Mouse (Mus musculus) megakaryocyte, adult 5-6 weeks (primary cell): ENCODE data around the gene Lmnb2. TPM values are rescaled to one million over a fixed set of nuclear protein-coding genes. Genes with fewer than 3 reads are reported as not detected.

ENCODE experiments used
- ATAC-seq: 2 replicates; pipeline ENCODE4 v1.8.0; 2016; ENCODE audit warnings: mild to moderate bottlenecking, inconsistent platforms; ENCODE audit not compliant: poor library complexity, severe bottlenecking
- total RNA-seq, 2 experiments: library from RNA; stranded (forward) in 1 of 2; stranded (reverse) in 1 of 2; fragments of 153-499, 151-499 nt in 1 of 2; fragments of 221-1000, 200-1000 nt in 1 of 2; gene quantifications; 2 replicates each; pipeline versions ENCODE4 v1.2.3 to v1.2.4; 2015 to 2017

The Lmnb2 gene
- total RNA-seq (2015) (7.7 and 9.5 TPM in 2 replicates), total RNA-seq (2017) (35.2 and 35.8 TPM in 2 replicates)

DNA sequence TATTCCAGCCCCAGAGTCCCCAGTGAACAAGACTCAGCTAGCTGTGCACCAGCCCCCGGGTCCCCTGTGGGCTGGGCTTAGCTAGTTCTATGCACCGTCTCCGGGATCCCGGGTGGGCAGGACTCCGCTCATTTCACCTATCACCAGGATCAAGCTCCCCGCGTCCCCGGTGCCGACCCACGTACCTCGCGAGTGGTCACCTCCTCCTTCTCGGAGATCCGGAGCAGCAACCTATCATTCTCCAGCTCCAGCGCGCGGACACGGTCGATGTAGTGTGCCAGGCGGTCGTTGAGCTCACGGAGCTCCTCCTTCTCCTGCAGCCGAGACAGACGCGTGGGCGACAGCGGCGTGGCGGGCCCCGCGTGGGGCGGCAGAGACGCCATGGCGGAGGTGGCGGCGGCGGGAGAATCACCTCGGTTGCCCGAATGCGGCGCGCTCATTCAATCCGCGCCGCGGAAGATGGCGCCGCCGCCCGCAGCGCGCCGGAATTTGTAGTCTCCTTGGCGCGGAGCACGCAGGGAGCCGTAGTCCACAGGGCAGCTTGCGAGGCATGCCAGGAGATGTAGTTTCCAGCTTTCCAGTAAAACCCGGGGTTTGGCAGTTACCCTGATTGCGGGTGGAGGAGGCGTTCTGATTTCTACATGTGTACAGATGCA lies at the start of gene Lmnb2:
Gene Lmnb2 (minus strand): TSS at position 467 of the 656 bp plus-strand sequence.
- peak; percentile 64 for ATAC-seq

DNA sequence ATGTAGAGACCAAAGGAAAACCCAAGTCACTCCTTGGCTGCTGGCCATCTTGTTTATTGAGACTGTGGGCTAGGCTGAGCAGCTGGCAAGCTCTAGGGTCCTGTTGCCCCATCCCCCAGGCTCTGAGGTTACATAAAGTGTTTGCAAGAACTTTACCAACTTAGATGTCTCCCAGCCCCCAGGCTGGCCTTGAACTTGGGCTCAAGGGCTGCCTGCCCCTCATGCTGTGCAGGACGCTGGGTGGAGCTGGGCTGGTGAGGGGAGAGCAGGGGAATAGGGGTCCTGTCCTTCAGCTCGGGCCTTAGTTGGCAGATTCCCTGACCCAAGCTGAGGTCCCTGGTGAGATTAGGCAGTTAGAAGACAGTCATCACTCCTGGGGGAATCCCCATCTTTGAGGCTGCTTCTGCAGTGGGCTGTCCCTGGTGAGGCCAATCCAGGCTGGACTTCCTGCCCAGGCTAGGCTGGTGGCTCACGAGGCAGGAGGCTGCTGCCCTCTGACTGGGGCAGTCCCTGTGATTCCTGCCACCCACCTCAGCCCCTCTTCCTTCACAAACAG lies 49.1 kb upstream of the Lmnb2 start:
- ATAC-seq: peak; percentile 10; the same call in 1 of the 2 replicates

DNA sequence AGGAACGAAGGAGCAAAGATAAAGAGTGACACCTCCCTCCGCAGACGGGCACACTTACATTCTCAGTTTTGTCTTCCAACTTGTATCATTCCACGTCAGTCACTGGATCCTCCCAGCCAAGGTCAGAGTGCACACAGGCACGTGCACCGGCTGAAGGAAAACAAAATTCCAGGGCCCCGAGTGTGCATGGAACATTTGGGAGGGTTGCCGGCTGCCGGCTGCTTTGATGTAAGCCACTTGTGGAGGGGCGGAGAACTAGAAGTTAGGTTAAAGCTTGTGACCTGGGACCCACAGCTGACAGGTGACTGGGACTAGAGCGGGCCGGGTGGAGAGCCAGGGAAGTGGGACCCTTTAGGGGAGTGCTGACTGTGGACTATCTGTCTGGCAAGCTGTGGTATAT lies 48.3 kb upstream of the Lmnb2 start:
- no peak for ATAC-seq

DNA sequence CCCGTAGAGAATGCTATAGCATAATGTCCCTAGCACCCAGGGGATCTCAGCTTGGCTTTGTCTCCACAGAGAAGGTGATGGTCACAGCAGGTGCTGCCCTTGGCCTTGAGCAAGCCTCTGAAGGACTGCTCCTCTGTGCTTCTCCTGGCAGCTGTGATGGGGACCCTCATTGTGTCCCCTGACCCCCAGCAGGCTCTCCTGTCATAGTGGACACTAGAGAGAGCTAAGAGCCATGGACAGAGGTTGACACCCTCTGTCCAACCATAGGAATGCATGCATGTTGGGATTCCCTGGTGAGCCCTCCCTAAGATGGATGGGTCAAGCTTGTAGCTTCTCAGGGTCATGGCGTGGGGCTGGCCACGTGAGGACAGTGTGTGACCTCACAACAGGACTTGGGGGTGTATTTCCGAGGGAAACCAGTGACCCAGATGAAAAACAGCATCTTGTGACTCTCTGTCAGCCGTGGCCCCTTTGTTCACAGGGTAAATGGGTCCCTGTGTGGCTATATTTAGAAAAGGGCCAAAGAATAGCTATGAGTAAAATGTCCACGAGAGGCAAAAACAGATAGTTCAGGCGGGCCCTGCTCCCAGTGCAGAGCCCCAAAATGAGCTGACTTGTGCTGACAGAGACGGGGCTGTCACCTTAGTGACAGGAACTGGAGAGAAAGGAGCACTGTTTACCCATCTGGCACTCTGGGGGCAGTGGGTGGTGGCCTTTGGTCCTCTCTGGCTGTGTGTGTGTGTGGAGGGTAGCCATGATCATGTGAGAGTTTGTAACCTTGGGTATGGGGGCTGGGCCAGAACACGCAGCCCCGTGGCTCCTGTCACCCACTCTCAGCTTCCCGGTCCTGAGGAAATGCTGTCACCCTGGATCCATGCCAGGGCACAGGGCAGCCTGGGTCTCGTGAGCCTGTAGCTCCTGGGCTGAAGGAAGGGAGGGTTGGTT lies 45.3 kb upstream of the Lmnb2 start:
- no peak for ATAC-seq

DNA sequence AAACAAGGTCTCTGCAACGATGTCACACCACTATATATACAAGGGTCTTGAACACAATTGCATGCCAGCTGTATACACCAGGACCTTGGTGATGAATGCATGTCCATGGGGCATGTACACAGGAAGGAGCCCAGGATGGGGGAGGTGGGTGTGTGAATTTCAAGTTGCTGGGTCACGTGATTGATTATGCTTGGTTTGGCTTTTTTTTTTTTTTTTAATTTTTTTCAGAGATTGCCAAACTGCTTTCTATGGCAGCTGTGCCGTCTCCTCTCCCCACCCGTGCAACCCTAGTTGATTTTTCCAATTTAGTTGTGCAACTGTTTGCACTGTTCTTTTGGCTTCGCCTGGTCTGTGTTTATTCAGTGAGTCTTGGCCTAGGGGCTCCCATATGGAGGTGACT lies 44.5 kb upstream of the Lmnb2 start:
- ATAC-seq: no peak

DNA sequence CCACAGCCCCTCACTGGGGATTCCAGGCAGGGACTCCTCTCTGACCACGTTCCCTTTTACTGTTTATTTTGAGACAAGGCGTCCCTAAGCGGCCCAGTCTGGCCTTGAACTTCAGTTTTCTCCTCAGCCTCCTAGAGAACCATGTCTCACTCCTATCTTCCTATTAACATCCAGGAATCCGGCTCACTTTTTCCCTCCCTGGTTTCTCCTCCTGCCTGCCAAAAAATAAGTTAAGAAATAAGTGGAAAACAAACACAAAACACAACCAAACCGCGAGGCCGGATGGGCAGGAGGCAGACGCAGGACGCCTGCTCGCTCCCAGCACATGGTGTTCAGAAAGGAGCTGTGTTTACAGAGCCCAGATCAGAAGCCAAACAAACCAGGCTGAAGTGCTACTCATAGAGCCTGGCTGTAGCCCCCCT lies 44.0 kb upstream of the Lmnb2 start:
- no peak for ATAC-seq

DNA sequence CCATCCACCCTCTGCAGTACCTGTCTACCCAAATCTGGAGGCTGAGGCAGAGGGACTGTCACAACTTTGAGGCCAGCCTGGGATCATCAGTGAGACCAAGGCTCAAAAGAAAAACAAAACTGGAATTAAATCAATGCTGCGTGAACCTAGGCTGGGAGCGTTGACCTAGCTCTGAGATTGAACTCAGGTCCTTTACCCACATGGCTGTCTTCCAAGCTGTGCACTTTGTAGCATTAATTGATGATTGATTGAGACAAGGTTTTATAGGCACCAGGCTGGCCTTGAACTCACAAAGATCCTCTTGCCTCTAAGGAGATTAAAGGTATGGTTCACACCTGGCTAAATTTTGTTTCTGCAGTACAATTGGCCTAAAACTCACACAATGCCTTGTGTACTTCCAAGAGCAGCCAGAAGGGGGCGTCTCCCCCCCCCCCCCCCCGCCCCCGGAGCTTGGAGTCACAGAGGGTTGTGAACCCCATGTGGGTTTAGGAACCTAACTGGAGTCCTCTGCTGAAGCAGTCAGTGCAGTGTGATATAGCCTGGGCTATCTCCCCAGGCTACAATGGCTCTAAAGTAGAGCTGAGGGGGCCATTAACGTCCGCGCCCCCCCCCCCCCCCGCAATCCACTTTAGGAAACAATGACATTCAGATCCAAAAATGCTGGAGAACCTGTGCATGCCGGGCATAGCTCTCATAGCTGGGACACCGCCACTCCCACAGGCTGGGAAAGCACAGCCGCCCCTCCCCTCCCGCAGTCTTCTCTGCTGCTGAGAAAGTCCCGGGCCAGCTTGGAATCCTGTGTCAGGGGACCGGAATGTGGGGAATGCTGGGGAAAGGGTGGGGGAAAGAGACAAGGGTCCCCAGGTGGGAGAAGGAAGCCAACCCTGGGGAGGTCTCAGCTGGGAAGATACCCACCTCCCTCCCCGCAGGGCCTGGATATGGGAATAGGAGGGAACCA lies 42.8 kb upstream of the Lmnb2 start:
- no peak for ATAC-seq

DNA sequence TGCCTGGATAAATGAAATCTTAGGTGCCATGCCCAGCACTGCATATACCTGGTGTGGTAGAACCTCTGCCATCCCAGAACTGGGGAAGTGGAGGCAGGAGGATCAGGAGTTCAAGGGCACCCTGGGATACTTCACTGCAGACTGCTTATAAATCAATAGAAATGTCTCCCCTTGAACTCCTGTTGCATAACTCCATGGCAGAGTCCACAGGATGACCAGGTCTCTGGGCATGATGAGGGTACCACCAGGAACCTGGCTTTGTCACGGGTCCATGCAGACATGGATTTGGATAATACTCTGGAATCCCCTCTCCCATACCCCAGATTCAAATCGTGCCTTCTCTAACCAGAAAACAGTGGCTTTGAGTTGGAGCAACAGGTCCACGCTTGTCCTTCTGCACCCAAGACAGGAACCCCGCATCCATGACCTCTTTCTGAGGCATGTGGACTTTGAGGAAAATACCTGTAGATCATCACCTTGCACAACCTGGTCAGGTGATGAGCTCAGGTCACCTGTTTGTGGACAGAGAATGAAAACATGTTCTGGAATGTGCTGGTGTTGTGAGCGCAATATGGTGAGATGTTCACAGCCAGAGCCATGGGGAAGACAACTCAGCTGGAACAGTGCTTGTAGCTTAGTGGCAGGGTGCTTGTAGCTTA lies 41.1 kb upstream of the Lmnb2 start:
- ATAC-seq: no peak

DNA sequence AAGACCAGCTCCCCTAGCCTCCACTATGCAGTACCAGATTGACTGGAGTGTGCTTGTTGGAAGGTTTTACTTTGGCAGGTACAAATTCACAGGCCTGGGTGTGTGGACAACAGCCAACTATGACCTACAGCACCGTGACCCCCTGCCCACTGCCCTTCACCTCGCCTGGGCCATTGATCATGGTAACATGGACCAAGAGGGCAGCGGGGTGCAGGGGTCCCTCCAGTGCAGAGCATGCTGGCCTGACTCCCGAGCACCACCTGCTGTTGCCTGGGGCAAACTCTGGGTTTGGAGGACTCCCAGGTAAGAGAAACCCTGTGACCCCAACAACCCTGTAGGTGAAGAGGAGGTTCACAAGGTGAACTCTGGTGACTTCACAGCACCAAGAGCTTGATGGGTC lies 39.7 kb upstream of the Lmnb2 start:
- ATAC-seq: no peak

DNA sequence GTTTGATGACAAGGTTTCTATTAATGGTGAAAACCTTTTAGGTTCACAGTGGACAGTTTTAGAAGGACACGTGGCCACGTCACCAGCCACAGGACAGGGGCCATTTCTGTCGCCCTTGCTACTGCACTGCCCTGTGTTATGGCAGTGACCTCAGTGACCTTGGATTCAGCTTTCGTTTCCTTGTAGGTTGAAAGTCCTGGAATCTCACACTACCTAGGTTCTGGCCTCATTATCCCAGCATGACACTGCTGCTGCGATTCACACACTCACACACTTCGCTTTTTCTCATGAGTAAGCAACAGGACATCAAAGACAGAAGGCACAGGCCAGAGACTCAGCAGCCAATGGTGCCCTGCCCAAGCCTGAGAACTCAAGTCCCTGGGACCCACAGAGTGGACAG lies 38.9 kb upstream of the Lmnb2 start:
- ATAC-seq: no peak

DNA sequence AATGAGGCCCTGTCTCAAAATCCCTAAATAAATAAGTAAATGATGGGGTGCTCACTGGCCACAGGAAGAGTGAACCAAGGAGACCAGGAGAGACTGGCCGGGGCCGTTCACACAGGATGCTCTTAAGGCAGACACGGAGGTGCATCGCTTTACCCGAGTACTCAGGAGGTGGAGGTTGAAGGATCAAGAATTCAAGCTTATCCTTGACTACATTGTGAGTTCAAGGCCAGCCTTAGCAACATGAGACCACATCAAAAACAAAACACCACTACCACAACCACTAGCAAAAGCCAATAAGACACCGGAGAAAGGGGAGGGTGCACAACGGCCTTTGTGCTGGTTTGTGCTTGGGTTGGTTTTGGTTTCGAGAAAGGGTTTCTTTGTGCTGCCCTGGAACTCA lies 38.3 kb upstream of the Lmnb2 start:
- ATAC-seq: no peak

DNA sequence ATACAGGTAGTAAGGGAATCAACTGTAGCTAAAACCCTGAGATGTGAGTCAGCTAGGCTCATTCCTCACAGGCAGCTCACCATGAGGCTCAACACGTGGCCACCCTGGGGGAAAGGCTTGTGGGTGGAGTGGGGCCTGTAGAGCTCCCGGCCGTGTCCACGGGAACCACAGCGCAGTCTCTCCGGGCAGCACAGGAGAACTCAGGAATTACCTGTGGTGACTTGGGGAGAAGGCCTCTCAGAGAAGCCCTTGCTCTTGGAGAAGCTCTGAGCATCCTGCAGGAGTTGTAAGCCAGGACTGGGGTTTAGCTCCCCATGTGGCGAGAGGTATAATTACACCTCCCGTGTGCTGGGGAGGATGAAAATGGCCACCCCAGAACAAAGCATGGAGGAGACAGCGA lies 37.5 kb upstream of the Lmnb2 start:
- peak; percentile 94 for ATAC-seq

DNA sequence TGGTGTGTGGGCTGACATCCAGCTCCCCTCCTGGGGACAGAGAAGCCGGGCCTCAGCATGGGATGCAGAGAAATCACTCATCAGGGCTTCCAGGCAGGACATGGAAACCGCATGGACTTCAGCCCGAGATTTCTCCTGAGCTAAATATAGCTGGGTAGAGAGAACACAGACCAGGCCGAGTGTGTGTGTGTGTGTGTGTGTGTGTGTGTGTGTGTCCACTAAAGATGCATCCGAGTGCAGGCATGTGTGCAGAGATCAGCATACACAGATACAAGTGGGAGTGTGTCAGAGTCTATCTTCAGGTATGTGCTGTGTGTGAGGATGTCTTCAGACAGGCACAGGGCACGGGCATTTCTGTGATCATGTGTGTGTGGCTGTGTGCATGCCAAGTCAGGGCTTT lies 36.8 kb upstream of the Lmnb2 start:
- no peak for ATAC-seq

DNA sequence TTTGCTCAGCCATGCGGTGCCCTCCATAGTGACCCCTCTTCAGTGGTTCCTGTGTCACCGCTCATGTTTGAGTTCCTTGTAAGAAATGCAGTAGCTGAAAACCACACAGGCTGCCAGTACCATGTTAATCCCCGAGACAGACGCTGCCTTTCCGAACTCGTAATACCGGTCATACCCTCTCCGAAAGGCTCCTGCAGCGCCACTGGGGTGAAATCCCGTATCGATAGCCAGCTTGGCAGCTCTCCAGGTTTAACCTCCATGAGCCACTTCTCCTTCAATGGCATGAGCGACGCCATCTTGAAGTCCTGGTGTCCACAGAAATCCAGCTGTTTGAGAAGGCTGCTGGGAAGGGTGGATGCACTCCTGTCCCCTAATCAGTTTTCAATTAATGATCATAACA lies 36.4 kb upstream of the Lmnb2 start:
- no peak for ATAC-seq

DNA sequence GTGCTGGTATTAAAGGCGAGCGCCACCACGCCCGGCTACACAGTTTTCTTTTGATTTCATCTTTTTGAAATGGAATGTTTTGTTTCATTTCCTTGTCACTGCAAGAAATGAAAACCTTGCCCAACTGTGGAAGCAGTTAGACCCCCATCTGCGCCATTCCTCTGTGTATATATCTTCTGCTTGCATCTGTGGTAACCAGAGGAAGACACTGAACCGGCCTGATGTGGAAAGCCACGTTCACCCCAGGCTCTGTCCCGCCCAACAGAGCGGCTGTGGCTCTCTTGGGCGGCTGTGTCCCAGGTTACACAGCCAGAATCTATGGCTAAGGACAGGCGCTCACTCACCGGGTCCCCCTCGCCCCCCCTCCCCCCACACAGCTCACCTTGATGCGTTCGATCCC lies 34.4 kb upstream of the Lmnb2 start:
- no peak for ATAC-seq

DNA sequence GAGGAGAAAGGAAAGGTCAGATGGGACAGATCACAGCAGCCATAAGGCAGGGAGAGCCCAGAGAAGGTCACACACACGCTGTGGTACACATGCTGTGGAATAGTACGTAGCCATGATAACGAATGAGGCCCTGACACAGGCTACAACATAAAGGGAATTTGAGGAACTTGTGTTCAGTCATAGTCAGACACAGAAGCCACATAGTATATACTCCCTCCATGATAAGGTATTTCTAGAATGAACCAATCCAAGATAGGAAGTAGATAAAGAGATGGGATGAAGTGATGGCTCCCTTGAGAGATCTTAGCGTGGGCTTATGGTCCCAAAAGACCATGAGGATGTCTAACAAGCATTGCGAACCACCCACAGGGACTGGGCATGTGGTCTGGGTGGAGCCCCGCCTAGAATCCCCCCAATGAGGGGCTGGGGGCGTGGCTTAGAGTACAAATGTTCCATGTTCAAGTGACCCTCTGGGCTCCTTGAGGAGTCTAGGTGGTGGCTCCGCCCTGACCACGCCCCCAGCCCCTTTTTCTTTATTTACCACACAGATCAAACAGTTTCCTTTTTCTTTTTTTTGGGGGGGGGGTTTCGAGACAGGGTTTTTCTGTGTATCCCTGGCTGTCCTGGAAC lies 33.8 kb upstream of the Lmnb2 start:
- ATAC-seq: no peak

DNA sequence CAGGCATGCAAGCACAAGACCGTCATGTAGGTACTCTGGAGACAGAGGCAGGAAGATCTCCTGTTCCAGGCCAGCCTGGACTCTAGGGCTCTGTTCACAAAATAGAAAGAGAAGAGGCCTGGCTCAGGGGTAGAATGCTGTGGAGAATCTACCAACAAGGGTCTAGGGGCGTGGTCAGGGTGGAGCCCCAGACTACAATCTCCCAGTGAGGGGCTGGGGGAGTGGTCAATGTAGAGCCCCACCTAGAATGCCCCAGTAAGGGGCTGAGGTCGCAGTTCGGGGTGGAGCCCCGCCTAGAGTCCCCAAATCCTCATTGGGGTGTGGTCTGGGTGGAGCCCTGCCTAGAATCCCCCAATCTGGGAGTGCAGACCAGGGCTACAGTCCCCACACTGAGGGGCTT lies 32.3 kb upstream of the Lmnb2 start:
- ATAC-seq: no peak

DNA sequence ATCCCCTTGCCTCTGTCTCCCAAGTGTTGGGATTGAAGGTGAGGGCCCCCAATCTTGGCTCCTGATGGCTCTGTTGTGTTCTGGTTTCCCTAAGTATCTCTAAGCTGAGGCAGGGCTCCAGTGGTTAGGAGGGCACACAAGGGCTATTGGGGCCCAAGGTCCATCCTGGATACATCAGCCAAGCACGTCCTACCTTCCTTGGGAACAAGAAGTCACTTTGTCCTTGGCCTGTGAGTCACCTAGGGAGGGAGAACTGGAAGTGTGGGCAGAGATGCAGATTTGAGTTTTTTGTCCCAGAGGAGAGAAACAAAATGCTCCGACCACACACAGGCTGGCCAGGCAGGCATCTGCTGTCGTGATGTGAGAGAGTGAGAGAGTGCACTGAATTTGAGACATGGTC lies 31.0 kb upstream of the Lmnb2 start:
- no peak for ATAC-seq

DNA sequence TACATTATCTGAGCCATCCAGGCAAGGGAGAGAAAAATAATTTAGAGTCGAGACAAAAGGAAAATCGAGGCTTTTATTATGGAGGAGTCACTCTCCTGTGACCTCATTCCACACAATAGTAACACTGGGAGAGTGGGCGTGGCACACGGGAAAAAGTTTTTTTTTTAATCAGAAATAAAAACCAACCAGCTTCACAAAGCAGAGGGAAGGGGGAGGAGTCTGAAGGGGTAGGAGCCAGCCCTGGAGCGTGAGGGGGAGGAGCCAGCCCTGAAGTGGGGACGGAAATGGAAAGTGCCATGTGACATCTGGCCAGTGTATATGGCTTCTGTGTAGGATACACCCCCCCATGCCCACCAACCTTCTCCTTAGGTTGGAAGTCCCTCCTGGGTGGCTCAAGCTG lies 30.5 kb upstream of the Lmnb2 start:
- no peak for ATAC-seq

DNA sequence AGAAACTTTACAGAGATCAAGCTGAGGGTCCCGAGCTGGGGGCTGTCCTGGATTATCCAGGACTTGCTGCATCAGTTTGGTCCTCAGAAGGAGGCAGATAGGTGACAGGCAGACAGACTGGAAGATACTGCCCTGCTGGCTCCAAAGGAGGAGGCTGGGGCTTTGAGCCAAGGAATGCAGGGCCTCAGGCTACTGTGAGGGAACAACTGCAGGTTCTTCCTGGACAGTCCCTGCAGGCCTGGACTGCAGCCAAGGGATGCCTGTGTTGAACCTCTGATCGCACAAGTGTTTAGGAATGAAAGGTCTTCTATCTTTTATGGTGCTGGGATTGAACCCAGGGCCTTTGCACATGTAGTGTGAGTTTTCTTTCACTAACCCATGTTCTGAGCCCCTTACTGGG lies 29.8 kb upstream of the Lmnb2 start:
- ATAC-seq: no peak
